Mouse (Mus musculus) urinary bladder, adult 2 months (tissue): ENCODE data around the gene Eif3k. TPM values are rescaled to one million over a fixed set of nuclear protein-coding genes. Genes with fewer than 3 reads are reported as not detected.

Experiments used
- DNase-seq: peaks from one replicate; pipeline ENCODE4 v3.0.0; 2022; ENCODE audit warnings: low spot score
- polyA plus RNA-seq: library from polyadenylated mRNA; depleted of rRNA; stranded (reverse); fragments of >200 nt; gene quantifications from 2 replicates; pipeline ENCODE4 v1.2.3, GENCODE M21; 2012; rRNA removed

The Eif3k gene
- polyA plus RNA-seq, 1 experiment = 368 TPM

DNA sequence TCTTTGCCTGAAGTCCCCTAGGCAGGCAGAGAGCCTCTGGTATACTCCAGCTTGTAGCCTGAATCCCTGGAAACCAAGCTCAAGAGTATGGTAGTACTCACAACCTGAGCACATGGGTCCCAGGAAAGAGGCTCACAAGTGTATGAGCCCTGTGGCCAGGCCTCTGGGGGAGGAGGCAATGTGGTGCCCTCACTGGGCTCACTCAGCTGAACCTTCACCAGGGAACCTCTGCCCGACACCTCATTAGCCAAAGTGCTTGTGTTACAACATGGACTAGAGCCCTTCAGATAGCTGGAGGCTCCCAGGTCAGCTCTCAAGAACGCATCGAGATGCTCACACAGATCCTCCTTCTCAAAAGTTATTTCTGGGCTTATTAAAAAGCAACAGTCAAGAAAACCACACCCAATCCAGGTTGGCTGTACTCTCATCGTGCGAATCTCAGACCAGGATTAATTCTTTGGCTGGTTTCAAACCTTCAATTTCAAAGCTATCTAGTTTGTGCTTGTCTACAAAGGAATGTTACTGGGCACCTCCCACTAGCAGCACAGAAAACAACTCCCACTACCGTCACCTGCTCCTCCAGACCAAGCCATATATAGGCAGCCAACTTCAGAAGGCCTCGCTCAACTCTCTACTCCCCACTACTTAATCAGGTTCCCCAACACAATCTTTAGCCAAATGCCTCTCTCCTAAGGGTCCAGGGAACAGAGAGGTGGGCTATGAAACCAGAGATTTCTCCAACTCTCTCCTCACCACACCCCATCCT is 42.1 kb downstream of the Eif3k start:
- DNase-seq = no peak

DNA sequence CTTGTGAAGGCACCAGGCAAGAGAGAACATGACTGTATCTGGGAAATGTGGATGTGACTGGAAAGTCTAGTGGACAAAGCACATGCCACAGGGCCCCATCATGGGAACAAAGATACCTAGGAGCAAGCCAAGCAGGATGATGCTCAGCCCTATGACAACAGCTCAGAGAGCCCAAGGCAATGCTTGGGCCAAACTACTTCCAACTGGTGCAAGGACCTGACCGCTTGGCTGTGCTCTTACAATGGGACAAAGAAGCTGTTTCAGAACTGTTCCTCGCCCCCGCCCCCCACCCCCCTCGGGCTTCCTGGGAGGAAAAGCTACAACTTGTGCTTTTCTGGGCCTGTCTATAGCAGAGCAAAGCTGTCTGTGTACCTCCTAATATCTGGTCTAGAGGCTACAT is 43.0 kb downstream of the Eif3k start:
- DNase-seq = no peak

GRCm38 (mm10) chr7:28936787-28937186 is 44.9 kb downstream of the Eif3k start:
- no peak for DNase-seq

DNA sequence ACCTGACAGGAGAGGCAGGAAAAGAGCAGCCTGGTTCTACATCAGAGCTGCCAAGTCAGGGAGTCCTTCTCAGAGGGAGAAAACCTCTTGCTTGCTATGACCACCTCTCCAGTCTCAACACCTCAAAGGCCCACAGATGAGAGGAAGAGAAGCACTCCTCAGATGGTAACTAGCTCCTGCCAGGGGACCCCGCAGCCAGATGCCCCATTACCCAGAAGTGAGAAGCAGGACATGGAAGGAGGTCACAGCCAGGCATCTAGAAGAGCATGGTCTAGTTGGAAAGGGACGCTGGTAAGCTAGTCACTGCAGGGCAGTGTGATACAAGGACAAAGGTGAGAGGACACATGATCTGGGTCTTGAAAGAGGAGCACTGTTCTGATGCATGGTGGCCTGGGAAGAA is 47.8 kb downstream of the Eif3k start:
- DNase-seq = no peak

- DNase-seq = no peak
Measured at GRCm38 (mm10) chr7:28932421-28933041, 49.1 kb downstream of the Eif3k start.

GRCm38 (mm10) chr7:28931695-28932039 is 50.0 kb downstream of the Eif3k start:
- no peak for DNase-seq

- DNase-seq = no peak
Measured at GRCm38 (mm10) chr7:28931032-28931694, 50.5 kb downstream of the Eif3k start.

GRCm38 (mm10) chr7:28930320-28931031 is 51.2 kb downstream of the Eif3k start:
- DNase-seq = no peak

- DNase-seq = no peak
Measured at GRCm38 (mm10) chr7:28929381-28929780, 52.3 kb downstream of the Eif3k start.

DNA sequence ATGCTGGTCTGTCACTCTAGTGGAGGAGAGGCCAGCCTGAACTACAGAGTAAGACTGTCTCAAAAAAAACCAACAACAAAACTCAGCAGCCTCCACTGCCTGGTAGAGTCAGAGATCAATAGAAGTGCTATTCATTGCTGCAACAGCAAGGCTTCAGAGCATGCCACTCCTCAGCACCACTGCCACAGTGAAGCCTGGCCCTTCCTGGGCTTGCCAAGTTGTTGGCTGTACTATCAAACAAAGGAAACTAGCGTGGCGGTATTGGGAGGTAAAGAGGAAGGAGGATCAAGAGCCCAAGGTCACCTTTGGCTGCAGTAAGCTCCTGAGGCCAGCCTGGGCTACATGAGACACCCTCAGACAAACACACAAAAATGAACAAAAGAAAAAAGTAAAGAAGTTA is 55.5 kb downstream of the Eif3k start:
- no peak for DNase-seq

DNA sequence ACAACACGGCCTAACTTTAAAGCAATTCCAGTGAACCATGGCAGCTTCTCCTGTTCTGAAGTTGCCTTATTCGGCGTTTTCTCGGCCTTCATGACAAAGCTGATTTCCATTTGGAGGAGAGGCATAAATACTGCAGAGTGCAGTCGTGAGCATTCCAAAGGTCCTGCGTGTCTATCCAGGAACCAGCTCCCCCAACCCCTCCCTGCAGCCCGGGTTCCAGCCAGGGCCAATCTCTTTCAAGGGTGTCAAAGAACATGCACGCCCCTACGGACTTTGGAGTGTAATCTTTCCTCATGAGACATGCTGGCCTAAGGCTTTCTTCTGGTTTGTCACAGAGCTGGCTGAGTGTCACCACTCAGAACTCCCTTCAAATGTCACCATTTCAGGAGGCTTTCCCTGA is 56.3 kb downstream of the Eif3k start:
- no peak for DNase-seq

GRCm38 (mm10) chr7:28924802-28925201 is 56.9 kb downstream of the Eif3k start:
- no peak for DNase-seq

GRCm38 (mm10) chr7:28923865-28924291 is 57.8 kb downstream of the Eif3k start:
- DNase-seq = no peak

- DNase-seq = no peak
Measured at GRCm38 (mm10) chr7:28922606-28923005, 59.1 kb downstream of the Eif3k start.

DNA sequence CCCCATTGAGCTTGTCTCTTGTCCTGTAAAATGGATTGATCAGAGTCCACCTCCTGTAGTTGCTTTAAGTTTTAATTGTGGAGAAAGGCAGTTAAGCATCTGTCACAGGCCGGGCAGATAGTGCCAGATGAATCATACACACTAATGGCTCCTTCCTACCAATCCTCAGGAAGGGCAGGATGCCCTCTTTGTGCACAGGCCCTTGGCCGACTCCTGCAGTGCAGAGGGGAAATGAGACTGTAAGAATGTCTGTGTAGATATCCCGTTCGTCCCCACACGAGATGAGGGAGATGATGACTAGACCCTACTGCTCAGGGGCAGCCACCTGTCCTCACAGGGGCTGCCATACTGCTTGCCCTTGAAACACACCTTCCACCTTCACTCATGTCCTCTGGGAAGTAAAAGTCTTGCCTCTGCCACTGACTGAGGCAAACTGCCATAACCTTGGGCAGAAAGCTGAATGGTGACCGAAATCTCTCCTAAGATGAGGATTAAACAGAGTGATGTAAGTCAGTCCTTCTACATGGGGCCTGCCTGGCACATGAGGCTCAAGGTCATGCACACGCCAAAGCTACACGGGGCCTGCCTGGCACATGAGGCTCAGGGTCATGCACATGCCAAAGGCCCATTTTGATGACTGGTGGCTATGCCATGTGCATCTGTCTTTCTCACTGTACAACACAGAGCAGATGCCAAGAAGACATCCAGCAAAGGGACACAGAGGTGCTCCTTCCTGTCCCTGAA is 59.8 kb downstream of the Eif3k start:
- no peak for DNase-seq

Other genes starting within 250 kb of the Eif3k start
- gene Mrps12, start 240.0 kb downstream of the Eif3k start, polyA plus RNA-seq = 53.5 and 59.2 TPM in 2 replicates
- gene Sars2, start 239.9 kb downstream of the Eif3k start, polyA plus RNA-seq = 9.9 and 10.6 TPM in 2 replicates
- 0.06 TPM in 1 of 2 replicates, not detected in the other for gene Ccer2, start 225.7 kb downstream of the Eif3k start, polyA plus RNA-seq
- 84.7 and 100 TPM in 2 replicates for gene Sirt2, start 215.1 kb downstream of the Eif3k start, polyA plus RNA-seq
- 16.4 and 18.6 TPM in 2 replicates for gene Nfkbib, start 214.4 kb downstream of the Eif3k start, polyA plus RNA-seq
- gene Rinl, start 192.9 kb downstream of the Eif3k start, polyA plus RNA-seq = 2.6 and 4.1 TPM in 2 replicates
- gene Hnrnpl, start 173.3 kb downstream of the Eif3k start, polyA plus RNA-seq = 325 and 346 TPM in 2 replicates
- 246 and 303 TPM in 2 replicates for gene Ech1, start 156.6 kb downstream of the Eif3k start, polyA plus RNA-seq
- 29.4 and 39.9 TPM in 2 replicates for gene Lgals4, start 148.0 kb downstream of the Eif3k start, polyA plus RNA-seq
- gene Lgals7, start 118.0 kb downstream of the Eif3k start, polyA plus RNA-seq = 1.3 and 3.6 TPM in 2 replicates
- gene Capn12, start 100.4 kb downstream of the Eif3k start, polyA plus RNA-seq = 0.66 and 0.73 TPM in 2 replicates
- gene Actn4, start 19.5 kb downstream of the Eif3k start, polyA plus RNA-seq = 285 and 345 TPM in 2 replicates
- gene Map4k1, start 186 bp upstream of the Eif3k start, polyA plus RNA-seq = 3.6 and 3.8 TPM in 2 replicates
- gene Ryr1, start 143.3 kb upstream of the Eif3k start, polyA plus RNA-seq = 0.15 and 0.21 TPM in 2 replicates
- 5.6 and 6.7 TPM in 2 replicates for gene Rasgrp4, start 153.0 kb upstream of the Eif3k start, polyA plus RNA-seq
- 40.5 and 52.7 TPM in 2 replicates for gene Fam98c, start 174.4 kb upstream of the Eif3k start, polyA plus RNA-seq
- 0.69 and 1.1 TPM in 2 replicates for gene Ggn, start 188.3 kb upstream of the Eif3k start, polyA plus RNA-seq
- gene Spred3, start 188.5 kb upstream of the Eif3k start, polyA plus RNA-seq = 15.6 and 18.4 TPM in 2 replicates
- 171 and 187 TPM in 2 replicates for gene Psmd8, start 198.8 kb upstream of the Eif3k start, polyA plus RNA-seq
- gene Catsperg1, start 232.2 kb upstream of the Eif3k start, polyA plus RNA-seq = 4.9 and 6.7 TPM in 2 replicates